Mouse (Mus musculus) thymus, adult 2 months (tissue): ENCODE results near the gene Clba1. TPM values are rescaled to one million over a fixed set of nuclear protein-coding genes. Genes with fewer than 3 reads are reported as not detected.
A peak's percentile ranks its signal among the peaks of the same experiment; 100 is the strongest.

Experiments
- DNase-seq: peaks from one replicate; pipeline ENCODE4 v3.0.0; 2021
- H3K27ac ChIP-seq: fragments of 200-500 bp; 2 replicates; pipeline ENCODE4 v1.5.1; 2012; ENCODE audit warnings: low read length, control low read depth; ENCODE audit not compliant: control insufficient read depth, insufficient read depth
- H3K27me3 ChIP-seq: fragments of 200-500 bp; 2 replicates; pipeline ENCODE4 v1.6.1; 2012; ENCODE audit warnings: mild to moderate bottlenecking, low read length, moderate library complexity, mixed read lengths; ENCODE audit not compliant: control insufficient read depth, insufficient read depth
- H3K36me3 ChIP-seq: fragments of 200-500 bp; 2 replicates; pipeline ENCODE4 v1.6.1; 2012; ENCODE audit warnings: mild to moderate bottlenecking, low read length, moderate library complexity; ENCODE audit not compliant: control insufficient read depth, insufficient read depth
- H3K4me1 ChIP-seq: fragments of 200-500 bp; replicated peaks from 2 replicates; pipeline ENCODE4 v1.6.1; 2012; ENCODE audit warnings: low read length; ENCODE audit not compliant: control insufficient read depth, insufficient read depth
- H3K4me3 ChIP-seq: fragments of 200-500 bp; 2 replicates; pipeline ENCODE4 v1.5.1; 2012; ENCODE audit warnings: mild to moderate bottlenecking, low read length, control low read depth, moderate library complexity; ENCODE audit not compliant: control insufficient read depth, insufficient read depth
- CTCF ChIP-seq: fragments of 200-500 bp; IDR thresholded peaks from 2 replicates; pipeline ENCODE4 v1.5.1; 2012; ENCODE audit warnings: mild to moderate bottlenecking, control low read depth, low read length, moderate library complexity, borderline replicate concordance; ENCODE audit not compliant: control insufficient read depth, poor library complexity, insufficient read depth; ENCODE audit errors: extremely low read depth
- POLR2A ChIP-seq: fragments of 200-500 bp; IDR thresholded peaks from 2 replicates; pipeline ENCODE4 v1.6.1; 2012; ENCODE audit warnings: mild to moderate bottlenecking, low read length, control low read depth, moderate library complexity; ENCODE audit not compliant: control insufficient read depth, poor library complexity, insufficient read depth; ENCODE audit errors: extremely low read depth
- WGBS: fragments of 180-500 bp; shearing (Covaris S2); methylation state at CpG from one replicate; pipeline ENCODE4 v1.1.7; 2018; 5-methylcytosine and 5-hydroxymethylcytosine counted together
- polyA plus RNA-seq: library from polyadenylated mRNA; depleted of rRNA; stranded (reverse); fragments of >200 nt; gene quantifications from 2 replicates; pipeline ENCODE4 v1.2.3, GENCODE M21; 2012

Gene Clba1
- polyA plus RNA-seq, 1 experiment: 2.9 TPM

GRCm38 (mm10) chr12:112822676-112823075 lies 13.9 kb downstream of the Clba1 start:
- H3K36me3 ChIP-seq: peaks cover 43% of the 10 kb centered on the region
- WGBS: 83% methylated on average over 2 of the region's 2 CpGs
- H3K27ac ChIP-seq: peak overlapping the region; percentile 82
- no peaks in the 10 kb centered on the region for H3K27me3 ChIP-seq
- H3K4me1 ChIP-seq: peaks cover 37% of the 10 kb centered on the region
- no peak for TF ChIP-seq POLR2A
- H3K4me3 ChIP-seq: no peak overlapping the region
- no peak for DNase-seq

- Histone ChIP-seq H3K27ac (peak overlapping the region; percentile 89), H3K27me3 (no peaks in the 10 kb centered on the region), H3K4me3 (no peak overlapping the region), H3K4me1 (peaks cover 42% of the 10 kb centered on the region), H3K36me3 (peaks cover 42% of the 10 kb centered on the region)
- WGBS: 2% methylated on average over 4 of the region's 4 CpGs
- DNase-seq: peak; percentile 64
- TF ChIP-seq POLR2A (no peak), CTCF (no peak)
Observed at GRCm38 (mm10) chr12:112823221-112823620, 14.5 kb downstream of the Clba1 start.

- 75% methylated on average over 5 of the region's 5 CpGs for WGBS
- Histone ChIP-seq H3K4me3 (no peak overlapping the region), H3K36me3 (peaks cover 16% of the 10 kb centered on the region), H3K27ac (no peak overlapping the region), H3K27me3 (no peaks in the 10 kb centered on the region), H3K4me1 (peaks cover 45% of the 10 kb centered on the region)
- no peak for TF ChIP-seq CTCF
- no peak for TF ChIP-seq POLR2A
- DNase-seq: no peak
Observed at GRCm38 (mm10) chr12:112825901-112826300, 17.2 kb downstream of the Clba1 start.

- TF ChIP-seq POLR2A: no peak
- no peak for TF ChIP-seq CTCF
- Histone ChIP-seq H3K27me3 (no peaks in the 10 kb centered on the region), H3K27ac (peak overlapping the region; percentile 55), H3K4me1 (peaks cover 28% of the 10 kb centered on the region), H3K36me3 (peaks cover 5% of the 10 kb centered on the region; the same call in 1 of the 2 replicates), H3K4me3 (peak overlapping the region; percentile 64)
- DNase-seq: peak; percentile 74
- WGBS: 1% methylated on average over 51 of the region's 51 CpGs
Observed at GRCm38 (mm10) chr12:112828501-112829243, 19.9 kb downstream of the Clba1 start.

- TF ChIP-seq CTCF (peak; percentile 36; the same call in 1 of the 2 replicates), POLR2A (peak; percentile 88)
- H3K27ac ChIP-seq: peak within 1 kb of the TSS; percentile 55
- no peaks in the 10 kb centered on the region for H3K27me3 ChIP-seq
- peak; percentile 98 for DNase-seq
- H3K4me3 ChIP-seq: peak within 1 kb of the TSS; percentile 65
- under 1% methylated on average over 71 of the region's 72 CpGs for WGBS
- peaks cover 21% of the 10 kb centered on the region for H3K4me1 ChIP-seq
- peaks cover 5% of the 10 kb centered on the region; the same call in 1 of the 2 replicates for H3K36me3 ChIP-seq
Observed at GRCm38 (mm10) chr12:112829244-112829864, 20.6 kb downstream of the Clba1 start, which contains the start of gene Cdca4. TSS of gene Cdca4 (minus strand) at chr12:112829423.

- Histone ChIP-seq H3K4me3 (peak overlapping the region; percentile 65), H3K27ac (no peak overlapping the region), H3K4me1 (peaks cover 21% of the 10 kb centered on the region), H3K36me3 (peaks cover 5% of the 10 kb centered on the region; the same call in 1 of the 2 replicates), H3K27me3 (no peaks in the 10 kb centered on the region)
- WGBS: 27% methylated on average over 2 of the region's 2 CpGs
- DNase-seq: no peak
- TF ChIP-seq POLR2A (no peak), CTCF (no peak)
Observed at GRCm38 (mm10) chr12:112830141-112830540, 21.4 kb downstream of the Clba1 start.

- 59% methylated on average over 3 of the region's 3 CpGs for WGBS
- Histone ChIP-seq H3K27me3 (no peaks in the 10 kb centered on the region), H3K36me3 (peaks cover 5% of the 10 kb centered on the region; the same call in 1 of the 2 replicates), H3K4me1 (peaks cover 21% of the 10 kb centered on the region), H3K27ac (no peak overlapping the region), H3K4me3 (no peak overlapping the region)
- TF ChIP-seq CTCF: no peak
- TF ChIP-seq POLR2A: no peak
- DNase-seq: no peak
Observed at GRCm38 (mm10) chr12:112830570-112830969, 21.8 kb downstream of the Clba1 start.
